Mouse (Mus musculus) cortical plate, adult 2 months (tissue): ENCODE data around the gene Zcchc4.

Experiments used
- CTCF ChIP-seq: fragments of 200-500 bp; IDR thresholded peaks from 2 replicates; pipeline ENCODE4 v1.5.1; 2011; ENCODE audit warnings: mild to moderate bottlenecking, control low read depth, low read length; ENCODE audit not compliant: insufficient read depth; ENCODE audit errors: extremely low read depth
- POLR2A ChIP-seq: fragments of 200-500 bp; IDR thresholded peaks from 2 replicates; pipeline ENCODE4 v1.6.1; 2011; ENCODE audit warnings: mild to moderate bottlenecking, low read length, control low read depth; ENCODE audit not compliant: insufficient read depth; ENCODE audit errors: extremely low read depth

DNA sequence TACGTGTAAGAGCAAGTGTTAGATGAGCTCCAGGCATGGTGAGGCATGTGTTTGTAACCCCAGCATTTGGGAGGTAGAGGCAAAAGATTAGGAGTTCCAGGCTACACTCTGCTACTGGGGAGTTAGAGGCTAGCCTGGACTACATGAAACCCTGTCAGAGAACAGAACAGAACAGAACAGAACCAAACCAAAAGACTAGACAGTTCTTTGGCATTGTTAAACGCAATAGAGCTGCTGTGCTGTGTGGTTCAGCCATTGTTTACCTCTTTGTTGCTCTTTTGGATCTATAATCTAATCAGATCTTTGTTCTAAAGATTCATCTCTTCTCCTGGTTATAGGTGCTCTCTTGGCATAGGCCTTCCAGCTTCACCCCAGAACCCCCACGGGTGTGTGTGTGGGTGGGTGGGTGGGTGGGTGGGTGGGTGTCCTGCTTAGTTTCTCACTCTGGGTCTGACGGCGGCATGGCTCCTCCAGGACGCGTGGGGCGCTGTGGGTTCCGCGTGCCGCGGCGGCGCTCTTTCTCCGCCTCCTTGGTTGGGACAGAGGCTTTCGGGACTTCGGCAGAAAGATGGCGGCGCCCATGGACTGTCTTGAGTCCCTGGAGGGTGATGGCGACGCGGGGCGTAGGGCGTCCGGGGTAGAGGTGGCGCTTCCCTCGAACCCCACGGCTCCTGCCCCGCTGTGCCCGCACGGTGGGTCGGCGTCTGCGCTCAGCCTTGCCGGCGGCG, 7.5 kb downstream of the Zcchc4 start:
- TF ChIP-seq POLR2A (peak; percentile 38; the same call in 1 of the 2 replicates), CTCF (peak; percentile 54)
